ENCODE assay signal across 22 mouse cellular contexts in the genomic region with DNA sequence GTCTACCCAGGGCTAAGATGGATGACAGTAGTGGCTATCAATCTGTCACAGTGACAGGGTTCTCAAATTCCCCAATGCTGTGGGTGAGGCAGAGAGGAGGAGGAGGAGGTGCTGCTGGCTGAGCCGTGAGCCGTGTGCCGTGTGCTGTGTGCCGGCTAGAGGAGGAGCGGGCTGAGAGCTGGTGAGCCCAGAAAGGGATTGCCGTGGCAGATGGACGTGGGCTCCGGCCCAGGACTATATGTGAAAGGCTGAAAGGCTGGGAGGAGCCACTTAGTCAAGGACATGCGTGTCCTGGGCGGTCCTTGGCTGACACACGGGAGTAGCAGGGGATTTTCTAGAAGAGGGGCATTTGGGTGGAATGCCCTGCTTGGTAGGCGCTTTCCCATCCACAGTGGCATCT. TPM values are rescaled to one million over a fixed set of nuclear protein-coding genes. Genes with fewer than 3 reads are reported as not detected.
"Had no signal": no experiment of that assay in that cellular context is flagged by ENCODE, and none has a peak within 500 bp of the region (broad histone marks: within the 10 kb centered on the region; RNA-seq: fewer than 3 reads in every experiment).

No protein-coding gene starts in this region.

- H3K27ac ChIP-seq: kidney, postnatal 0 days; limb, embryonic 12.5 days; limb, embryonic 15.5 days; liver, embryonic 14.5 days; midbrain, embryonic 10.5 days; midbrain, embryonic 13.5 days; neural tube, embryonic 13.5 days; stomach, postnatal 0 days had no signal

- H3K4me1 ChIP-seq: limb, embryonic 12.5 days; limb, embryonic 15.5 days; megakaryocyte, embryonic 14.5 days had no signal

- DNase-seq: kidney, adult 2 months; kidney, postnatal 25 days; layer of hippocampus, postnatal 36 days; liver, postnatal 0 days; lung, embryonic 14.5 days; lung, postnatal 36 days; right cerebral cortex, postnatal 4 days; thymus, adult 2 months; thymus, postnatal 14 days had no signal

- H3K4me3 ChIP-seq: limb, embryonic 12.5 days; limb, embryonic 15.5 days; megakaryocyte, embryonic 14.5 days; midbrain, embryonic 10.5 days; midbrain, embryonic 13.5 days; myocyte; neural tube, embryonic 13.5 days had no signal

RNA-seq across cellular contexts. Expression of gene Hmcn2, which starts 31.3 kb away (rescaled TPM):
- total RNA-seq: monocyte, adult 5-6 weeks; neutrophil, adult 5-6 weeks had no signal
- polyA plus RNA-seq: kidney, embryonic 14.5 days; limb, embryonic 12.5 days had no signal

RNA-seq across cellular contexts. Expression of gene Ncs1, which starts 37.3 kb away (rescaled TPM):
- total RNA-seq: monocyte, adult 5-6 weeks; neutrophil, adult 5-6 weeks had no signal
